Mouse (Mus musculus): ENCODE data around the gene Catsper2.

Gene Catsper2

GRCm38 (mm10) chr2:121413387-121414042 is at the start of gene Catsper2, which contains the start of gene Pdia3:
Catsper2 (minus strand) TSS chr2:121413792.
Pdia3 (plus strand) TSS chr2:121413775.
- DNase-seq (ENCODE audit: low read depth, low spot score): peak; percentile 92

- no peak for DNase-seq (ENCODE audit: low read depth, low spot score)
These were observed 46.5 kb upstream of the Catsper2 start for GRCm38 (mm10) chr2:121460071-121460470.

- peak; percentile 79 for DNase-seq (ENCODE audit: low read depth, low spot score)
These were observed 43.4 kb upstream of the Catsper2 start, which contains the start of gene Serinc4 for GRCm38 (mm10) chr2:121456692-121457642. Serinc4 (minus strand) TSS chr2:121456781.

- DNase-seq (ENCODE audit: low read depth, low spot score): no peak
These were observed 41.9 kb upstream of the Catsper2 start for GRCm38 (mm10) chr2:121455534-121455933.

- DNase-seq (ENCODE audit: low read depth, low spot score): no peak
These were observed 40.3 kb upstream of the Catsper2 start for GRCm38 (mm10) chr2:121453917-121454316.

GRCm38 (mm10) chr2:121452990-121453389 is 39.4 kb upstream of the Catsper2 start, which contains the start of gene Hypk:
Hypk (plus strand) TSS chr2:121453290.
- DNase-seq (ENCODE audit: low read depth, low spot score): no peak

- DNase-seq (ENCODE audit: low read depth, low spot score): no peak
These were observed 38.8 kb upstream of the Catsper2 start for GRCm38 (mm10) chr2:121452361-121452760.

- no peak for DNase-seq (ENCODE audit: low read depth, low spot score)
These were observed 36.5 kb upstream of the Catsper2 start for GRCm38 (mm10) chr2:121450093-121450492.

- DNase-seq (ENCODE audit: low read depth, low spot score): no peak
These were observed 36.0 kb upstream of the Catsper2 start for GRCm38 (mm10) chr2:121449545-121450011.

GRCm38 (mm10) chr2:121448739-121449535 is 35.3 kb upstream of the Catsper2 start, which contains the start of gene Serf2:
Serf2 (plus strand) TSS chr2:121449195.
- DNase-seq (ENCODE audit: low read depth, low spot score): peak; percentile 96

GRCm38 (mm10) chr2:121448136-121448535 is 34.5 kb upstream of the Catsper2 start:
- no peak for DNase-seq (ENCODE audit: low read depth, low spot score)

GRCm38 (mm10) chr2:121447006-121447405 is 33.4 kb upstream of the Catsper2 start:
- no peak for DNase-seq (ENCODE audit: low read depth, low spot score)

GRCm38 (mm10) chr2:121446506-121446905 is 32.9 kb upstream of the Catsper2 start:
- no peak for DNase-seq (ENCODE audit: low read depth, low spot score)

GRCm38 (mm10) chr2:121445117-121445516 is 31.5 kb upstream of the Catsper2 start:
- no peak for DNase-seq (ENCODE audit: low read depth, low spot score)

- no peak for DNase-seq (ENCODE audit: low read depth, low spot score)
These were observed 30.6 kb upstream of the Catsper2 start, which contains the start of gene Ell3 for GRCm38 (mm10) chr2:121444178-121444577. Ell3 (minus strand) TSS chr2:121444278.

- no peak for DNase-seq (ENCODE audit: low read depth, low spot score)
These were observed 29.4 kb upstream of the Catsper2 start for GRCm38 (mm10) chr2:121443068-121443349.

GRCm38 (mm10) chr2:121442259-121443067 is 28.9 kb upstream of the Catsper2 start:
- no peak for DNase-seq (ENCODE audit: low read depth, low spot score)

GRCm38 (mm10) chr2:121441800-121442199 is 28.2 kb upstream of the Catsper2 start:
- no peak for DNase-seq (ENCODE audit: low read depth, low spot score)

GRCm38 (mm10) chr2:121440834-121441605 is 27.4 kb upstream of the Catsper2 start:
- no peak for DNase-seq (ENCODE audit: low read depth, low spot score)

- DNase-seq (ENCODE audit: low read depth, low spot score): no peak
These were observed 26.2 kb upstream of the Catsper2 start for GRCm38 (mm10) chr2:121439746-121440145.

Measured in retina, postnatal 7 days (tissue).